Mouse (Mus musculus): ENCODE measurements at regions not wholly inside any gene's neighbourhood (a gene's known extent, or its start where the extent isn't known, plus 50 kb on each side); places are given as distances from the start of the nearest gene placed in this dataset.

GRCm38 (mm10) chr9:98722885-98723284 is 119.4 kb upstream of the Prr23a1 start:
- TF ChIP-seq CTCF (IDR thresholded peaks at IDR 0.05) = no peak
- no peak for TF ChIP-seq EP300 (IDR thresholded peaks at IDR 0.05)

All from lung, postnatal 0 days (tissue).